Mouse (Mus musculus) forebrain, embryonic 14.5 days (tissue): ENCODE results near the gene Myog. TPM values are rescaled to one million over a fixed set of nuclear protein-coding genes. Genes with fewer than 3 reads are reported as not detected.

Source experiments
- ATAC-seq: fragments of 200-750 bp; cut with Nextera tagmentation; 2 replicates; pipeline ENCODE4 v1.8.0; 2017; ENCODE audit warnings: mild to moderate bottlenecking, moderate library complexity
- DNase-seq: peaks from one replicate; pipeline ENCODE4 v3.0.0-alpha.2; 2015; ENCODE audit warnings: low spot score
- H3K27ac ChIP-seq: fragments of 300-500 bp; sonication (generic); 2 replicates; pipeline ENCODE4 v1.5.1; 2014; ENCODE audit warnings: low read depth, mild to moderate bottlenecking, control low read depth, low read length, moderate library complexity
- H3K27me3 ChIP-seq: fragments of 300-500 bp; sonication (generic); replicated peaks from 2 replicates; pipeline ENCODE4 v1.6.1; 2014; ENCODE audit warnings: low read length, control low read depth, mixed read lengths; ENCODE audit not compliant: control insufficient read depth, insufficient read depth
- H3K36me3 ChIP-seq: fragments of 300-500 bp; sonication (generic); 2 replicates; pipeline ENCODE4 v1.6.1; 2014; ENCODE audit warnings: low read length, control low read depth; ENCODE audit not compliant: control insufficient read depth, insufficient read depth
- H3K4me1 ChIP-seq: fragments of 300-500 bp; sonication (generic); 2 replicates; pipeline ENCODE4 v1.6.1; 2014; ENCODE audit warnings: antibody characterized with exemption, low read length, control low read depth; ENCODE audit not compliant: control insufficient read depth, insufficient read depth
- H3K4me2 ChIP-seq: fragments of 300-500 bp; sonication (generic); 2 replicates; pipeline ENCODE4 v1.6.1; 2014; ENCODE audit warnings: mild to moderate bottlenecking, control low read depth, low read length
- H3K4me3 ChIP-seq: fragments of 300-500 bp; sonication (generic); 2 replicates; pipeline ENCODE4 v1.5.1; 2014; ENCODE audit warnings: low read depth, low read length, control low read depth
- H3K9ac ChIP-seq: fragments of 300-500 bp; sonication (generic); 2 replicates; pipeline ENCODE4 v1.6.1; 2014; ENCODE audit warnings: mild to moderate bottlenecking, low read length, control low read depth, moderate library complexity
- H3K9me3 ChIP-seq: fragments of 300-500 bp; sonication (generic); replicated peaks from 2 replicates; pipeline ENCODE4 v1.6.1; 2016; ENCODE audit warnings: low read length, control low read depth, mixed read lengths; ENCODE audit not compliant: control insufficient read depth
- WGBS: fragments of 180-500 bp; shearing (Covaris S2); extraction: QIAGEN DNeasy Blood & Tissue Kit; methylation state at CpG from one replicate; pipeline ENCODE4 v1.1.7; 2014; 5-methylcytosine and 5-hydroxymethylcytosine counted together
- polyA plus RNA-seq: library from polyadenylated mRNA; unstranded; fragments of >200 nt; fragmentation: Nextera tagmentation; extraction: Ambion mirVana; gene quantifications from 2 replicates; pipeline ENCODE4 v1.2.1, GENCODE M21; 2014

The Myog gene
- polyA plus RNA-seq, 1 experiment from 2014 or later, result not detected

GRCm38 (mm10) chr1:134291555-134291954 is 1.8 kb downstream of the Myog start:
- Histone ChIP-seq H3K9ac (no peak overlapping the region), H3K4me2 (no peak overlapping the region), H3K4me1 (peaks cover 3% of the 10 kb centered on the region; the same call in 1 of the 2 replicates), H3K36me3 (no peaks in the 10 kb centered on the region), H3K27me3 (no peaks in the 10 kb centered on the region), H3K4me3 (no peak overlapping the region), H3K27ac (no peak overlapping the region), H3K9me3 (no peaks in the 10 kb centered on the region)
- DNase-seq (no peak), ATAC-seq (no peak)
- 85% methylated on average over 8 of the region's 8 CpGs for WGBS

GRCm38 (mm10) chr1:134292073-134292472 is 2.3 kb downstream of the Myog start:
- no peaks in the 10 kb centered on the region for H3K36me3 ChIP-seq
- H3K4me2 ChIP-seq, result no peak overlapping the region
- H3K9me3 ChIP-seq, result no peaks in the 10 kb centered on the region
- H3K27ac ChIP-seq, result no peak overlapping the region
- peaks cover 3% of the 10 kb centered on the region; the same call in 1 of the 2 replicates for H3K4me1 ChIP-seq
- DNase-seq (no peak), ATAC-seq (no peak)
- 19% methylated on average over 5 of the region's 5 CpGs for WGBS
- no peak overlapping the region for H3K4me3 ChIP-seq
- no peaks in the 10 kb centered on the region for H3K27me3 ChIP-seq
- no peak overlapping the region for H3K9ac ChIP-seq

- DNase-seq (peak; percentile 14), ATAC-seq (no peak)
- Histone ChIP-seq H3K27me3 (no peaks in the 10 kb centered on the region), H3K27ac (no peak overlapping the region), H3K4me1 (peaks cover 3% of the 10 kb centered on the region; the same call in 1 of the 2 replicates), H3K36me3 (no peaks in the 10 kb centered on the region), H3K4me2 (no peak overlapping the region), H3K9ac (no peak overlapping the region), H3K9me3 (no peaks in the 10 kb centered on the region), H3K4me3 (no peak overlapping the region)
- 40% methylated on average over 9 of the region's 9 CpGs for WGBS
Measured at GRCm38 (mm10) chr1:134292601-134293000, 2.8 kb downstream of the Myog start.

GRCm38 (mm10) chr1:134293276-134293675 is 3.5 kb downstream of the Myog start:
- no peaks in the 10 kb centered on the region for H3K9me3 ChIP-seq
- H3K4me3 ChIP-seq, result no peak overlapping the region
- H3K36me3 ChIP-seq, result no peaks in the 10 kb centered on the region
- H3K27me3 ChIP-seq, result peaks cover 6% of the 10 kb centered on the region; the same call in 1 of the 2 replicates
- DNase-seq (no peak), ATAC-seq (no peak)
- no peak overlapping the region for H3K9ac ChIP-seq
- H3K4me2 ChIP-seq, result no peak overlapping the region
- peaks cover 3% of the 10 kb centered on the region; the same call in 1 of the 2 replicates for H3K4me1 ChIP-seq
- H3K27ac ChIP-seq, result no peak overlapping the region
- 87% methylated on average over 7 of the region's 7 CpGs for WGBS

GRCm38 (mm10) chr1:134293738-134294604 is 4.2 kb downstream of the Myog start:
- Histone ChIP-seq H3K9ac (no peak overlapping the region), H3K27me3 (peaks cover 10% of the 10 kb centered on the region; the same call in 1 of the 2 replicates), H3K4me3 (no peak overlapping the region), H3K36me3 (no peaks in the 10 kb centered on the region), H3K27ac (no peak overlapping the region), H3K4me2 (no peak overlapping the region), H3K9me3 (no peaks in the 10 kb centered on the region), H3K4me1 (peaks cover 3% of the 10 kb centered on the region; the same call in 1 of the 2 replicates)
- DNase-seq (no peak), ATAC-seq (no peak)
- WGBS, result 68% methylated on average over 3 of the region's 3 CpGs

- no peak for ATAC-seq
- Histone ChIP-seq H3K4me3 (no peak overlapping the region), H3K9ac (no peak overlapping the region), H3K27ac (no peak overlapping the region), H3K4me2 (no peak overlapping the region), H3K36me3 (no peaks in the 10 kb centered on the region), H3K27me3 (peaks cover 16% of the 10 kb centered on the region; the same call in 1 of the 2 replicates), H3K9me3 (no peaks in the 10 kb centered on the region), H3K4me1 (peaks cover 4% of the 10 kb centered on the region; the same call in 1 of the 2 replicates)
- DNase-seq, result peak; percentile 38
- WGBS, result 74% methylated on average over 8 of the region's 8 CpGs
Measured at GRCm38 (mm10) chr1:134297265-134297664, 7.5 kb downstream of the Myog start.

- peaks cover 16% of the 10 kb centered on the region; the same call in 1 of the 2 replicates for H3K27me3 ChIP-seq
- 3% methylated on average over 59 of the region's 59 CpGs for WGBS
- DNase-seq, result peak; percentile 44
- no peak overlapping the region for H3K27ac ChIP-seq
- H3K36me3 ChIP-seq, result no peaks in the 10 kb centered on the region
- no peaks in the 10 kb centered on the region for H3K9me3 ChIP-seq
- peak overlapping the region; percentile 49 for H3K4me3 ChIP-seq
- peak overlapping the region; percentile 68 for H3K9ac ChIP-seq
- H3K4me2 ChIP-seq, result peak overlapping the region; percentile 94
- ATAC-seq, result peak; percentile 61
- peaks cover 6% of the 10 kb centered on the region; the same call in 1 of the 2 replicates for H3K4me1 ChIP-seq
Measured at GRCm38 (mm10) chr1:134298636-134299411, 9.0 kb downstream of the Myog start.

GRCm38 (mm10) chr1:134302568-134303238 is 12.9 kb downstream of the Myog start:
- H3K36me3 ChIP-seq, result no peaks in the 10 kb centered on the region
- 28% methylated on average over 8 of the region's 8 CpGs for WGBS
- DNase-seq, result peak; percentile 15
- H3K27me3 ChIP-seq, result peaks cover 16% of the 10 kb centered on the region; the same call in 1 of the 2 replicates
- H3K9ac ChIP-seq, result no peak overlapping the region
- ATAC-seq, result no peak
- no peak overlapping the region for H3K4me3 ChIP-seq
- H3K9me3 ChIP-seq, result no peaks in the 10 kb centered on the region
- peak overlapping the region; percentile 22; the same call in 1 of the 2 replicates for H3K27ac ChIP-seq
- no peak overlapping the region for H3K4me2 ChIP-seq
- H3K4me1 ChIP-seq, result peaks cover 9% of the 10 kb centered on the region
